Mouse (Mus musculus): ENCODE data around the gene March1.

DNA sequence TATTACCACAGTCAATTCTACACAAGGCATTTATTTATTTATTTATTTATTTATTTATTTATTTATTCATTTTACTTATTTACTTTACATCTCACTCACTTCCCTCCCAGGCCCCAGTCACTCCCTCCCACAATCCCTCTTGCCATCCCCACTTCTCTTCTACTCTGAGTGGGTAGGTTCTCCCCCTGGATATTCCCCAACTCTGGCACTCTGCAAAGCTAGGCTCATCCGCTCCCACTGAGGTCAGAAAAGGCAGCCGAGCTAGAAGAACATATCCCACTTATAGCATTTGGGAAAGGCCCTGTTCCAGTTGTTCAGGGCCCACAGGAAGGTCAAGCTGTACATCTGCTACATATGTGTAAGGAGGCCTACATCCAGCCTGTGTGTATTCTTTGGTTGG is 48.1 kb downstream of the March1 start:
- TF ChIP-seq CTCF (IDR thresholded peaks at IDR 0.05; ENCODE audit: borderline replicate concordance, control insufficient read depth, extremely low read depth, insufficient read depth, low read length, poor library complexity) (no peak), POLR2A (IDR thresholded peaks at IDR 0.05; ENCODE audit: control insufficient read depth, extremely low read depth, insufficient read depth, low read length, poor library complexity) (no peak)
